Mouse (Mus musculus) limb, embryonic 10.5 days (tissue): ENCODE results near the gene Copb2. TPM values are rescaled to one million over a fixed set of nuclear protein-coding genes. Genes with fewer than 3 reads are reported as not detected.

Source experiments
- DNase-seq: peaks from one replicate; pipeline ENCODE4 v3.0.0-alpha.2; 2017; ENCODE audit warnings: low spot score
- H3K27ac ChIP-seq: fragments of 300-500 bp; sonication (generic); 2 replicates; pipeline ENCODE4 v1.5.1; 2016; ENCODE audit warnings: mild to moderate bottlenecking
- H3K27me3 ChIP-seq: fragments of 300-500 bp; sonication (generic); 2 replicates; pipeline ENCODE4 v1.6.1; 2016; ENCODE audit warnings: low read depth, mild to moderate bottlenecking; ENCODE audit not compliant: poor library complexity, severe bottlenecking
- H3K36me3 ChIP-seq: fragments of 300-500 bp; sonication (generic); 2 replicates; pipeline ENCODE4 v1.6.1; 2016; ENCODE audit warnings: mild to moderate bottlenecking, moderate library complexity
- H3K4me1 ChIP-seq: fragments of 300-500 bp; sonication (generic); 2 replicates; pipeline ENCODE4 v1.6.1; 2016
- H3K4me3 ChIP-seq: fragments of 300-500 bp; sonication (generic); 2 replicates; pipeline ENCODE4 v1.5.1; 2016; ENCODE audit warnings: mild to moderate bottlenecking, moderate library complexity
- H3K9me3 ChIP-seq: fragments of 300-500 bp; sonication (generic); replicated peaks from 2 replicates; pipeline ENCODE4 v1.6.1; 2016; ENCODE audit warnings: mild to moderate bottlenecking
- WGBS: fragments of 180-500 bp; shearing (Covaris S2); methylation state at CpG from one replicate; pipeline ENCODE4 v1.1.7; 2016; 5-methylcytosine and 5-hydroxymethylcytosine counted together
- polyA plus RNA-seq: library from polyadenylated mRNA; unstranded; fragments of >200 nt; fragmentation: Nextera tagmentation; extraction: Ambion mirVana; gene quantifications from 2 replicates; pipeline ENCODE4 v1.2.1, GENCODE M21; 2016

Gene Copb2
- 147 and 178 TPM in 2 replicates for polyA plus RNA-seq

DNA sequence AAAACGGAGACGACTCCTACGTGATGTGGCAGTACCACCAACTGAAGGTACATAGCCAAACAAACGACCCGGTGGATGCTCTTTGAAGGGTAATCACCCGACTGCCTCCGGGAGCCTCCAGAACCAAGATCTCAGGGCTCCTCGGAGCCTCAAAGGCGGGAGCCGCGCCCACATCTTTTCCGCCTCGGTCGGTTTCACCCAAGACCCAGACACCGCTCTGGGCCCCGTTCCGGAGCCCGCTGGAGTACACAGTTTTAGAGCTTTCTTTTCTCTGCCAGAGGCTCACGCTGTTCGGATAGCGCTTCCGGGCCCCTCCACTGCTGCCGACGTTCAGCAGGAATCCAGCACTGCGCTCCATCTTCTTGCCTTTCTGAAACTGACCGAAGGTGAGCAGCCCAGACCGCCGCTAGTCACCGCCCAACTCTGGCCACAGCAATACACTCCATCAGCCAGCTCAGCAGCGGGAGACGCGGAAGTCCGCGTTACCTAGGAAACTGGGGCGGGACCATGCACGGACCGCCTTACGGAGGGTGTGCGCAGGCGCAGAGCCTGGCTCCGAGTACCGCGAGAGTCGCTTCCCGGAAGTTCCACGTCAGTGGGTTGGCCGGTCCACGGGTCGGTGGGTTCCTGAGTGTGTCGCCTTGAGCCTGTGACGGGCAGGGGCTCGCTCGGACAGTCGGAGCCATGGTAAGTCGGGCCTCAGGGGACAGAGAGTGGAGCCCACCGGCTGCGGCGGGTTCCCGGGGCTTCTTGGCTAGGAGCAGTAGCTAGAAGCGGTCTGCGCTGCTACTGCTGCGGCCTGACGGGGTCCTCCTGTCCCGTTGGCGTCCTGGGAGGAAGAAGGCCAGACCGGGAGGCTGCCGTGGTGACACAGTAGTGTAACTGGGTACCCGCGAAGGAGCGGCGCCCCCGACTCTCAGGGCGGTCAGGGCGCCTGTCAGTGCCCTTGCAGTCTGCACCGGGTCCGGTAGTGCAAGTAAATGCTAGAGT is at the start of gene Copb2:
TSS of gene Copb2 (plus strand) at position 585 of the 990 bp plus-strand sequence.
- H3K36me3 ChIP-seq, result peaks cover 10% of the 10 kb centered on the region
- peak within 1 kb of the TSS; percentile 94 for H3K4me3 ChIP-seq
- DNase-seq, result peak; percentile 100
- no peaks in the 10 kb centered on the region for H3K27me3 ChIP-seq
- WGBS, result under 1% methylated on average over 76 of the region's 76 CpGs
- peaks cover 13% of the 10 kb centered on the region for H3K4me1 ChIP-seq
- peak within 1 kb of the TSS; percentile 90 for H3K27ac ChIP-seq
- H3K9me3 ChIP-seq, result no peaks in the 10 kb centered on the region

DNA sequence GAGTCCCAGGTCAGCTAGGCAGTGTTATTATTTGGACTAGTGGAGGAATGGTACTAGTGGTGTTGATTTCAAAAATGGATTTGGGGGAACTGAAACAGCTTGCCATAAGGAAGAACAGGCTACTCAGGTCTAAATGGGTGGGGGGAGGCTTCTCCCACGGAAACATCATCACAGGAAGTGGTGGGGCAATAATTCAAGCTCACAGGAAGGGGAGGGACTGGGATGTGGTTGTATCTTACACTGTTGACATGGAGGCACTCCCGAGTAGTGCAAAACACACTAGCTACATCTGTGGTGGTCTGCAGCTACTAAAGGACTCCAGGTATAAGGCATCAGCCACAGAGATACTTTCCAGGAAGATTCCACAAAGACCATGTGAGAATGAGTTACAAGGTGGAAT is 39.6 kb upstream of the Copb2 start:
- H3K27me3 ChIP-seq, result no peaks in the 10 kb centered on the region
- no peak overlapping the region for H3K4me3 ChIP-seq
- no peaks in the 10 kb centered on the region for H3K9me3 ChIP-seq
- peaks cover 3% of the 10 kb centered on the region; the same call in 1 of the 2 replicates for H3K4me1 ChIP-seq
- H3K27ac ChIP-seq, result no peak overlapping the region
- no peaks in the 10 kb centered on the region for H3K36me3 ChIP-seq
- no peak for DNase-seq
- WGBS, result 78% methylated on average over 2 of the region's 2 CpGs

GRCm38 (mm10) chr9:98524786-98525542 is 38.6 kb upstream of the Copb2 start:
- Histone ChIP-seq H3K4me3 (no peak overlapping the region), H3K36me3 (no peaks in the 10 kb centered on the region), H3K27me3 (no peaks in the 10 kb centered on the region), H3K4me1 (peaks cover 3% of the 10 kb centered on the region; the same call in 1 of the 2 replicates), H3K9me3 (no peaks in the 10 kb centered on the region), H3K27ac (no peak overlapping the region)
- 69% methylated on average over 7 of the region's 7 CpGs for WGBS
- no peak for DNase-seq

DNA sequence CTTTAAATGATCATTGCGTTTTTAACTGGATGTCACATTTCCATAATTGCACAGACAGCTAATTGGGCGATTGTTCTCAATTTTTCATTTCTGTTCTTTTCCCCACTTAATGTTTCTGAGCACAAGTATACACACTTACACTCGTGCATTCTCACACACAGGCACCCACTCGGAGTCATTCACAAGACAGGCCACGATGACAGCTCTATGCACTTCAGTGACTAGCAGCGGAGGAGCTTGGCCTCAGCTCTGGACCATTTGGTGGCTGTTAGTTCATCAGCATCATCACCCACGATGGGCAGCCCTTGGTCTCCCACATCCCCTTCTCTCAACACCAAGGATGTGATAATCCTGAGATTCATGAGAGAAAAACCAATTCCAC is 38.0 kb upstream of the Copb2 start:
- 57% methylated on average over 7 of the region's 7 CpGs for WGBS
- Histone ChIP-seq H3K27ac (no peak overlapping the region), H3K27me3 (no peaks in the 10 kb centered on the region), H3K9me3 (no peaks in the 10 kb centered on the region), H3K4me1 (peaks cover 3% of the 10 kb centered on the region; the same call in 1 of the 2 replicates), H3K36me3 (no peaks in the 10 kb centered on the region), H3K4me3 (no peak overlapping the region)
- no peak for DNase-seq

DNA sequence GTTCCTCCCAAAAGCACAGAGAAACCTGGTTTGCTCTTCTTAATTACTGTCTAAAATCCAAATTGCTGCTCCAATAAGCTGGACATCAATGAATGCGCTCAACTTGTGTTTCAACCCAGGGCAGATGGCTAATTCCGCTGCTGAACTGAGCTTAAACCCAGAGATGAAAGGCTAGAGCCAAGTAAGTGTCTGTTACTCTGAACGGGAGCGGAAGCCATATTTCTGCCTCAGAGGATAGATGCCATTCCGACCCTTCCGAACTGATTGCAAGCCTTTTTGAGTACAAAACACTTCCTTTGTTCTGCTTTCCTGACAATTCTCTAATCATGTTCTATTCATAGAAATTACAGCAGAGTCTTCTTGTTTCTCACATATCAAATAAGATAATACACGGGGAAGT is 36.3 kb upstream of the Copb2 start:
- no peaks in the 10 kb centered on the region for H3K36me3 ChIP-seq
- DNase-seq, result no peak
- H3K27me3 ChIP-seq, result no peaks in the 10 kb centered on the region
- H3K4me1 ChIP-seq, result peaks cover 3% of the 10 kb centered on the region; the same call in 1 of the 2 replicates
- H3K9me3 ChIP-seq, result no peaks in the 10 kb centered on the region
- H3K27ac ChIP-seq, result no peak overlapping the region
- no peak overlapping the region for H3K4me3 ChIP-seq
- 84% methylated on average over 7 of the region's 7 CpGs for WGBS

DNA sequence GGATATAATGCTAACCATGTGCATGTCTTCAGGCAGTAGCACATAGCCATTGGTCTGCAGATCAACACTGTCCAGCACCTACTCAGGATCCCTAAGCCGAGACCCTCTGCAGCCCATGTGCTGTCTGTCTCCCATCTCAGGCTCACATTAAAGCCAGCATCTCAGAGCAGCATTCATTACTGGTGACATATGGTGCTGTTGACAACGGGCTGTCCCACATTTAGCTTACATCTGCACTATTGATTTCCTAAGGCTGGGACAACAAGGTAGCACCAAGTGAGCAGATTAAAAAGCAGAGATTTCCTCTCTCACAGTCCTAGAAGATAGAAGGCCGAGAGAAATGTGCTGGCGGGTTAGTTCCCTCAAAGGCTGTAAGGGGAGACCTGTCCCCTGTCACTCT is 33.7 kb upstream of the Copb2 start:
- H3K9me3 ChIP-seq, result no peaks in the 10 kb centered on the region
- H3K4me3 ChIP-seq, result no peak overlapping the region
- DNase-seq, result no peak
- H3K27ac ChIP-seq, result no peak overlapping the region
- no peaks in the 10 kb centered on the region for H3K36me3 ChIP-seq
- H3K27me3 ChIP-seq, result no peaks in the 10 kb centered on the region
- WGBS, result 59% methylated on average over 4 of the region's 4 CpGs
- no peaks in the 10 kb centered on the region for H3K4me1 ChIP-seq

- Histone ChIP-seq H3K36me3 (no peaks in the 10 kb centered on the region), H3K27ac (no peak overlapping the region), H3K4me3 (no peak overlapping the region), H3K4me1 (no peaks in the 10 kb centered on the region), H3K27me3 (no peaks in the 10 kb centered on the region), H3K9me3 (no peaks in the 10 kb centered on the region)
- WGBS, result 70% methylated on average over 2 of the region's 2 CpGs
- no peak for DNase-seq
Observed at GRCm38 (mm10) chr9:98530999-98531398, 32.5 kb upstream of the Copb2 start.

GRCm38 (mm10) chr9:98534675-98535280 is 28.7 kb upstream of the Copb2 start:
- H3K36me3 ChIP-seq, result no peaks in the 10 kb centered on the region
- H3K9me3 ChIP-seq, result no peaks in the 10 kb centered on the region
- DNase-seq, result no peak
- no peak overlapping the region for H3K4me3 ChIP-seq
- WGBS, result 86% methylated on average over 4 of the region's 4 CpGs
- no peak overlapping the region for H3K27ac ChIP-seq
- no peaks in the 10 kb centered on the region for H3K27me3 ChIP-seq
- peaks cover 8% of the 10 kb centered on the region; the same call in 1 of the 2 replicates for H3K4me1 ChIP-seq

GRCm38 (mm10) chr9:98535763-98536162 is 27.8 kb upstream of the Copb2 start:
- Histone ChIP-seq H3K4me3 (no peak overlapping the region), H3K27me3 (no peaks in the 10 kb centered on the region), H3K9me3 (no peaks in the 10 kb centered on the region), H3K36me3 (no peaks in the 10 kb centered on the region), H3K4me1 (peaks cover 8% of the 10 kb centered on the region; the same call in 1 of the 2 replicates), H3K27ac (no peak overlapping the region)
- DNase-seq, result no peak

DNA sequence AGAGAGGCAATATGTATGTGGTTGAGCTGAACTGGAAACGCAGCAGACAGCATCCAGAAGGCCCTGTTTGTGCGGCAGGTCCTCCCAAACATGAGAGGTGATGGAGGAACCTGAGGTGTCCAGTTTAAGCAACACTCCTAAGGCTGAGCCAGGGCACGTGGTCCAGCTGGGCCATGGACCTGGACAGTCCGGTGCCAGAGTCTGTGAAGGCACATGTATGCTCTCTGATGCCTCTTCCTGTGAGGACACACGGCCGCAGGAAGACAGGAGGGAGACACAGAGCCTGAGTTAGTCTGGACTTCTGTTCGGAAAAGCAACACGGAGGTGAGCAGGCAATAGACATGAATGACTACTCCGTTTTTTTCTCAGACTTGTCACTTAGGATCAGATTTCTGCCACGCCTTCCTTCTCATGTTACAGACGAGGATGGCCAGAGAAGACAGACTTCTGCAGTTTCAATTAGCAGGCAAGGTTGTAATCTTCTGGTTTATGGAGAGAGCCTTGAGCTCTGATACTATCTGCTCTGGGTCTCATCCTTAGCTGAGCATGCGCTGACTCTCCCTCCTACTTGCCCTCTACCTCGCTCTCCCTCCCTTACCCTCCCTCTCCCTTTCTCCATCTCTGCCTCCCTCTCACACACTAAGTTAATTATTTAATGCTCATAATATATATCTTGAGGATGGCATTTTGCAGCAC is 25.4 kb upstream of the Copb2 start:
- Histone ChIP-seq H3K36me3 (no peaks in the 10 kb centered on the region), H3K27me3 (no peaks in the 10 kb centered on the region), H3K4me1 (peaks cover 8% of the 10 kb centered on the region; the same call in 1 of the 2 replicates), H3K4me3 (no peak overlapping the region), H3K27ac (no peak overlapping the region), H3K9me3 (no peaks in the 10 kb centered on the region)
- peak; percentile 33 for DNase-seq
- 33% methylated on average over 13 of the region's 13 CpGs for WGBS

GRCm38 (mm10) chr9:98538713-98539360 is 24.7 kb upstream of the Copb2 start:
- H3K4me1 ChIP-seq, result peaks cover 8% of the 10 kb centered on the region; the same call in 1 of the 2 replicates
- DNase-seq, result peak; percentile 63
- H3K27ac ChIP-seq, result no peak overlapping the region
- H3K4me3 ChIP-seq, result no peak overlapping the region
- WGBS, result 8% methylated on average over 13 of the region's 13 CpGs
- no peaks in the 10 kb centered on the region for H3K36me3 ChIP-seq
- no peaks in the 10 kb centered on the region for H3K27me3 ChIP-seq
- no peaks in the 10 kb centered on the region for H3K9me3 ChIP-seq

DNA sequence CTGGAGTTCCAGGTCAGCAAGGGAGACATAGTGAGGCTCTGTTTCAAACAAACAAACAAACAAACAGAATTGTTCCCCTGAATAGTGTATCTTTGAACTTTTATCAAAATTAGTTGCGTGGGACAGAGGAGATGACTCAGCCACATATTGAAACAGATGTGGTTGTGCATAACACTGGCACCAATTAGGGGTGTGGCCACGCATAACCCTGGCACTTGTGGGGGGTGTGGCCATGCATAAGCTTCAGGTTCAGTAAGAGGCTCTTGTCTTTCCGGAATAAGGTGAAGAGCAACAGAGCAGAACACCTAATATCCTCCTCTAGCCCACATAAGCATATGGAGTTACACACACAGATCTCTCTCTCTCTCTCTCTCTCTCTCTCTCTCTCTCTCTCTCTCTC is 19.5 kb upstream of the Copb2 start:
- Histone ChIP-seq H3K27me3 (no peaks in the 10 kb centered on the region), H3K36me3 (no peaks in the 10 kb centered on the region), H3K4me3 (no peak overlapping the region), H3K9me3 (no peaks in the 10 kb centered on the region), H3K4me1 (no peaks in the 10 kb centered on the region), H3K27ac (no peak overlapping the region)
- DNase-seq, result no peak
- 89% methylated on average over 3 of the region's 3 CpGs for WGBS
